Comparison of ENCODE assay signal across 35 mouse cellular contexts in the genomic region with DNA sequence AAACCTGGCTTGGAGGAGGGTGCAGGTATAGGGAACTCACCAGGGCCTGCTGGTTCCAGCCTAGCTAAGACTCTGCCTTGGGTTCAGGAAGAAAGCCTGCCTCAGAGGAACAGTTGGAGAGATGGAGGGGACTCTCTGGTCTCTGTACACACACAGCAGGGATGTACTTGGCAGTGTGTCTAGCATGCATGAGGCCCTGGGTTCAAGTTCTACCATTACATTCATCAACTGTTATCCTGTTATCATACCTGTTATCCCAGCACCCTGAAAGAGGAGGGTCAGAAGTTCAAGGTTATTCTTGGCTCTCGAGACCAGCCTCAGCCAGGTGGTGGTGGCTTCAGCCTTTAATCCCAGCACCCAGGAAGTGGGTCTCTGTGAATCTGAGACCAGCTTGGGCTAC.
"Had no signal": no experiment of that assay in that cellular context is flagged by ENCODE, and none has a peak within 500 bp of the region (broad histone marks: within the 10 kb centered on the region; RNA-seq: fewer than 3 reads in every experiment).

No protein-coding gene starts in this region.

- H3K4me3 ChIP-seq: heart, embryonic 10.5 days; heart, embryonic 12.5 days; heart, embryonic 13.5 days; heart, embryonic 15.5 days; hindbrain, embryonic 10.5 days; hindbrain, embryonic 12.5 days; hindbrain, embryonic 13.5 days; hindbrain, embryonic 15.5 days; intestine, embryonic 15.5 days; kidney, embryonic 15.5 days; layer of hippocampus, adult 2 months; left cerebral cortex, adult 2 months had no signal

- H3K9me3 ChIP-seq: heart, embryonic 10.5 days; heart, embryonic 12.5 days; heart, embryonic 13.5 days; heart, embryonic 15.5 days; hindbrain, embryonic 10.5 days; hindbrain, embryonic 12.5 days; hindbrain, embryonic 13.5 days; hindbrain, embryonic 15.5 days; intestine, embryonic 15.5 days; kidney, embryonic 15.5 days had no signal

- H3K27ac ChIP-seq: heart, embryonic 10.5 days; heart, embryonic 13.5 days; heart, embryonic 15.5 days; hindbrain, embryonic 10.5 days; hindbrain, embryonic 12.5 days; hindbrain, embryonic 13.5 days; hindbrain, embryonic 14.5 days; hindbrain, embryonic 15.5 days; hindbrain, postnatal 0 days; intestine, embryonic 15.5 days; kidney, embryonic 15.5 days; kidney, postnatal 0 days; layer of hippocampus, adult 2 months; left cerebral cortex, adult 2 months had no signal

- H3K4me1 ChIP-seq: heart, embryonic 13.5 days; heart, embryonic 15.5 days; hindbrain, embryonic 12.5 days; hindbrain, embryonic 13.5 days; hindbrain, embryonic 15.5 days; intestine, embryonic 15.5 days; kidney, embryonic 15.5 days had no signal

- H3K27me3 ChIP-seq: heart, embryonic 12.5 days; heart, embryonic 13.5 days; heart, embryonic 15.5 days; hindbrain, embryonic 12.5 days; hindbrain, embryonic 13.5 days; hindbrain, embryonic 15.5 days; intestine, embryonic 15.5 days; kidney, embryonic 15.5 days had no signal

- H3K4me2 ChIP-seq: heart, embryonic 12.5 days; heart, embryonic 13.5 days; heart, embryonic 15.5 days; hindbrain, embryonic 12.5 days; hindbrain, embryonic 13.5 days; hindbrain, embryonic 14.5 days; hindbrain, embryonic 15.5 days; intestine, embryonic 15.5 days; kidney, embryonic 15.5 days had no signal

- H3K9ac ChIP-seq: heart, embryonic 12.5 days; heart, embryonic 13.5 days; heart, embryonic 15.5 days; hindbrain, embryonic 12.5 days; hindbrain, embryonic 13.5 days; hindbrain, embryonic 14.5 days; hindbrain, embryonic 15.5 days; intestine, embryonic 15.5 days; kidney, embryonic 15.5 days had no signal

- DNase-seq: heart, postnatal 10 days; heart, postnatal 14 days; heart, postnatal 36 days; heart, postnatal 4 days; kidney, adult 11 months; kidney, adult 18-20 months; kidney, adult 2 months; kidney, adult 8-10 months; kidney, adult 9 months; kidney, postnatal 10 days; kidney, postnatal 14 days; kidney, postnatal 25 days; kidney, postnatal 36 days; kidney, postnatal 4 days; layer of hippocampus, adult 9-11 months; layer of hippocampus, postnatal 36 days had no signal

- ATAC-seq: hindbrain, embryonic 16.5 days; hindbrain, postnatal 0 days; inflammation-experienced regulatory T-cells, adult 6 months; intestine, embryonic 15.5 days; intestine, embryonic 16.5 days; intestine, postnatal 0 days had no signal

- H3K36me3 ChIP-seq: intestine, embryonic 15.5 days had no signal
